Mouse (Mus musculus): ENCODE results near the gene Pde4dip. TPM values are rescaled to one million over a fixed set of nuclear protein-coding genes. Genes with fewer than 3 reads are reported as not detected.

Gene Pde4dip
- polyA plus RNA-seq, 1 experiment, result 0.41 TPM

GRCm38 (mm10) chr3:97918885-97919550 lies 30.5 kb upstream of the Pde4dip start:
- no peak for TF ChIP-seq GATA1 (IDR thresholded peaks at IDR 0.05; ENCODE audit: low read length)

GRCm38 (mm10) chr3:97915081-97915480 lies 26.6 kb upstream of the Pde4dip start:
- TF ChIP-seq GATA1 (IDR thresholded peaks at IDR 0.05; ENCODE audit: low read length), result no peak

GRCm38 (mm10) chr3:97911093-97911492 lies 22.6 kb upstream of the Pde4dip start:
- no peak for TF ChIP-seq GATA1 (IDR thresholded peaks at IDR 0.05; ENCODE audit: low read length)

- no peak for TF ChIP-seq GATA1 (IDR thresholded peaks at IDR 0.05; ENCODE audit: low read length)
Measured at GRCm38 (mm10) chr3:97909737-97910136, 21.2 kb upstream of the Pde4dip start.

GRCm38 (mm10) chr3:97901586-97901985 lies 13.1 kb upstream of the Pde4dip start:
- no peak for TF ChIP-seq GATA1 (IDR thresholded peaks at IDR 0.05; ENCODE audit: low read length)

- TF ChIP-seq GATA1 (IDR thresholded peaks at IDR 0.05; ENCODE audit: low read length), result no peak
Measured at GRCm38 (mm10) chr3:97900516-97901490, 12.3 kb upstream of the Pde4dip start, which contains the start of gene Sec22b. Gene Sec22b (plus strand): TSS chr3:97901190.

- TF ChIP-seq GATA1 (IDR thresholded peaks at IDR 0.05; ENCODE audit: low read length), result no peak
Measured at GRCm38 (mm10) chr3:97898381-97898780, 9.9 kb upstream of the Pde4dip start.

- no peak for TF ChIP-seq GATA1 (IDR thresholded peaks at IDR 0.05; ENCODE audit: low read length)
Measured at GRCm38 (mm10) chr3:97894695-97895094, 6.2 kb upstream of the Pde4dip start.

GRCm38 (mm10) chr3:97890205-97890604 lies 1.7 kb upstream of the Pde4dip start:
- no peak for TF ChIP-seq GATA1 (IDR thresholded peaks at IDR 0.05; ENCODE audit: low read length)

GRCm38 (mm10) chr3:97887785-97888167 lies 731 bp downstream of the Pde4dip start:
- no peak for TF ChIP-seq GATA1 (IDR thresholded peaks at IDR 0.05; ENCODE audit: low read length)

- no peak for TF ChIP-seq GATA1 (IDR thresholded peaks at IDR 0.05; ENCODE audit: low read length)
Measured at GRCm38 (mm10) chr3:97881576-97881975, 6.9 kb downstream of the Pde4dip start.

GRCm38 (mm10) chr3:97879222-97879621 lies 9.3 kb downstream of the Pde4dip start:
- TF ChIP-seq GATA1 (IDR thresholded peaks at IDR 0.05; ENCODE audit: low read length), result no peak

- TF ChIP-seq GATA1 (IDR thresholded peaks at IDR 0.05; ENCODE audit: low read length), result no peak
Measured at GRCm38 (mm10) chr3:97876259-97876658, 12.2 kb downstream of the Pde4dip start.

- no peak for TF ChIP-seq GATA1 (IDR thresholded peaks at IDR 0.05; ENCODE audit: low read length)
Measured at GRCm38 (mm10) chr3:97874777-97875176, 13.7 kb downstream of the Pde4dip start.

- TF ChIP-seq GATA1 (IDR thresholded peaks at IDR 0.05; ENCODE audit: low read length), result no peak
Measured at GRCm38 (mm10) chr3:97869730-97870129, 18.8 kb downstream of the Pde4dip start.

- no peak for TF ChIP-seq GATA1 (IDR thresholded peaks at IDR 0.05; ENCODE audit: low read length)
Measured at GRCm38 (mm10) chr3:97868733-97869132, 19.8 kb downstream of the Pde4dip start.

Measured in G1E-ER4 (cell line).